Mouse (Mus musculus) adrenal gland, postnatal 25 days (tissue): ENCODE results near the gene Nkiras2. TPM values are rescaled to one million over a fixed set of nuclear protein-coding genes. Genes with fewer than 3 reads are reported as not detected.
"Not testable (repeated sequence)": the region's sequence is repeated elsewhere in the genome, so short reads cannot be mapped to it uniquely, and the experiment has no call there.

Experiments used
- DNase-seq: peaks from one replicate; pipeline ENCODE4 v3.0.0; 2021; ENCODE audit warnings: mixed read lengths
- total RNA-seq: library from RNA; stranded (reverse); gene quantifications from 2 replicates; pipeline ENCODE4 v1.2.3, GENCODE M21; 2021

The Nkiras2 gene
- total RNA-seq, 1 experiment from 2014 or later, result 46.8 TPM

DNA sequence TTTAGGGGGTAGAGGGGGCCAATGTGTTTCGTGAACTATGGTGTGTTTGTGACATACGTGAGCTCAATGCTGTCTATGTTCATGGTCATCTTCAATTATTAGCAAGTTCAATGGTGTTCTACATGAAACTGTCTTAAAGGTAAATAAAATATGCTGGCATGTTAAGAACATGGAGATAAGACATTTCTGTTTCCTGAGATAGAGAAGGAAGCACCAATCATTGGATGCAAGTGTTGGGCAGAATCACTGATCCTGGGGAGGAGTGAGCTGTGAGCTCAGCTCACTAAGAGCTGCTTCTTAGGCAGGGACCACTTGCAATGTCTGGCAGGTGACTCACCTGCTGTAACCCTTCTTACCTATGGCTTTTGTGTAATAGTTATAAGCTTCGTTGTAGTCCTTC lies 17.7 kb upstream of the Nkiras2 start:
- DNase-seq, result no peak

DNA sequence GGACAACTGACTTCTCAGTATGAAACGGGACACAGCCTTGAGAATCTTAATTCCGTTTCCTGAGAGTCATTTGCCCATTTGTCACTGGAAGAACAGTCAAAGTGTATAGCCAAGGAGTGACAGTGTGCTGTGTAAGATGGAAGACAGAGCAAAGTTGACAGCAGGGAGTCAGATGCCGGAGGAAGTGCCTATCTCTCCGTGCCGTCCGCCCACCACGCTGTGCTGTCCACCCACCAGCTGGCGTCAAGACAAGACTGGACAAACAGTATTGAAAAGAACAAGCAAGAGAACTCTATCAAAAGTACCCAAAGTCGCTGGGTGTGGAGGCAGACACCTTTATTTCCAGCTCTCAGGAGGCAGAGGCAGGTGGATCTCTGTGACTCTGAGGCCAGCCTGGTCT lies 15.9 kb upstream of the Nkiras2 start:
- DNase-seq, result no peak

DNA sequence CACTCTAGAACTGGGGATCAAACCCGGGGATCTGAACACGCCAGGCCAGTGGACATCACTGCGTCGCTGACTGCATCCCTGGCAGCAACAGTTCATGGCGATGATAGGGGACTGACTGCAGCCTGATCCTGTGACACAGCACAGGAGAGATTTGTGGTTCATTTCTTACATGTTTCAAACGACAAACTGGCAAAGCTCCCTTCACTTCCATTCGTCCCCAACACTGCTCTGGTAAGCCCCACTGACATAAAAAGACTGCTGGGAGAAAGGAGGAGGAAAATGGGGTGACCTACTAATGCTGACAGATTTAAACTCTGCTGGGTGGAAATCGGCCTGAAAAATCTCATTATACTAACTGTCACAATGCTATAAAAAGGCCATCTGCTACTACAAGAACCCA lies 15.2 kb upstream of the Nkiras2 start:
- DNase-seq, result no peak

GRCm38 (mm10) chr11:100604321-100605005 lies 14.6 kb upstream of the Nkiras2 start:
- DNase-seq, result no peak

DNA sequence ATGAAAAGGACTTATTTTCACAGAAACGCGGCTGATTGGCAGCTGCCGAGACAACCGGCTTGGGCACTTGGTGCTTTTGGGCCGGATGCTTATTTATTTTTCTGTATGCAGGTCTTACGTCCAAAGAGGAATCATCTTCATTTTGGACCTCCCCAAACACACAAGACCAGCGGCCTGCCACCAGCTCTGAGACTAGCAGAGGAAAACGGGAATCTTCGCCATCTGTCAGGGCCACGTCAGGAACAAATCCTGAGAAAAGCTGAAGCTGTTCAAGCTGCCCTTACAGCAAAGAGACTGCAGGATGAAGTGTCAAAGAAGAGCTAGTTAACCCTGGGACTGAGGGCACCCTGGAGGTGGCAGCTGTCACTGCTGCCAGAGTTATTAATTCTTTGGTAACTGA lies 13.6 kb upstream of the Nkiras2 start:
- no peak for DNase-seq

- no peak for DNase-seq
Measured at GRCm38 (mm10) chr11:100607121-100607520, 11.9 kb upstream of the Nkiras2 start.

DNA sequence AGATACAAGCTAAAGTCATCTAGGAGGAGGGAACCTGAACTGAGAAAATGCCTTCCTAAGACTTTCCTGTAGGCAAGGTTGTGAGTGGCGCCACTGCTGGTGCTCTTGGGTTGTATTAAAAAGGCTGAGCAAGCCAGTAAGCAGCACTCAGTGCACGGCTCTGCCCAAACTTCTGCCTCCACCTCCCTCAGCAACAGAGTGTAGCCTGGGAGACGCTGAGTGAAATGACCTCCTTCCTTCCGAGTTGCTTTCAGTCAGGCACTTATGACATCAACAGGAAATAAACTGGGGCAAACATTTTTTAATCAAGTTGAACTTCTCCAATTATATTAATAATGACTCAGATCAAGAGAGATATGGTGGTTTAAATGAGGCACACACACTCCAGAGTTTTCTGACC lies 10.2 kb upstream of the Nkiras2 start:
- no peak for DNase-seq

GRCm38 (mm10) chr11:100609355-100609996 lies 9.6 kb upstream of the Nkiras2 start:
- DNase-seq, result no peak

GRCm38 (mm10) chr11:100609997-100610680 lies 8.9 kb upstream of the Nkiras2 start:
- no peak for DNase-seq

- DNase-seq, result no peak
Measured at GRCm38 (mm10) chr11:100611627-100612026, 7.4 kb upstream of the Nkiras2 start.

DNA sequence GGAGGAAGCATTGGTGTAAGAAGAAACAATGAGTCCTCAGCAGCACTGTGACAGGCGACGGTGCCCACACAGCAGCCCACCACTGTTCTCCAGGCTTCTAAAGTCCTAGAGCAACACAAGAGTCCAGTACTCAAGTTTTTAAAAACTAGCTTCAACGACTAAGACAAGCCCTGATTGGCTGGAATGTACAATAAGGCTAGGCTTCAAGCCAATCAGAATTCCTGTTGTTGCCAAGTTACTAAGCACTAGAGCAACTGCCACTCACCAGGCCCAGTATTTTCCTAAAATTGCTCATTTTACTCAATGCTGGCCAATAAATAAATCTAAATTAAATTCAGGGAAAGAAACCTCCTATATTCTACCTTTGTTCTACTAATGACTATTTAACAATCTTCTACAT lies 5.8 kb upstream of the Nkiras2 start:
- no peak for DNase-seq

GRCm38 (mm10) chr11:100616332-100616731 lies 2.7 kb upstream of the Nkiras2 start:
- no peak for DNase-seq

DNA sequence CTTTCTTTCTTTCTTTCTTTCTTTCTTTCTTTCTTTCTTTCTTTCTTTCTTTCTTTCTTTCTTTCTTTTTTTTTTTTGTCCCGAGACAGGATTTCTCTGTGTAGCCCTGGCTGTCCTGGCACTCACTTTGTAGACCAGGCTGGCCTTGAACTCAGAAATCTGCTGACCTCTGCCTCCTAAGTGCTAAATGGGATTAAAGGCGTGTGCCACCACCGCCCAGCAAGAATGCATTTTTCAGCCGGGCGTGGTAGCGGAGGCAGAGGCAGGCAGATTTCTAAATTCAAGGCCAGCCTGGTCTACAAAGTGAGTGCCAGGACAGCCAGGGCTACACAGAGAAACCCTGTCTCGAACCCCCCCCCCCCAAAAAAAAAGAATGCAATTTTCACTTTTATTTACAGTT lies 2.2 kb upstream of the Nkiras2 start:
- not testable (repeated sequence) for DNase-seq

DNA sequence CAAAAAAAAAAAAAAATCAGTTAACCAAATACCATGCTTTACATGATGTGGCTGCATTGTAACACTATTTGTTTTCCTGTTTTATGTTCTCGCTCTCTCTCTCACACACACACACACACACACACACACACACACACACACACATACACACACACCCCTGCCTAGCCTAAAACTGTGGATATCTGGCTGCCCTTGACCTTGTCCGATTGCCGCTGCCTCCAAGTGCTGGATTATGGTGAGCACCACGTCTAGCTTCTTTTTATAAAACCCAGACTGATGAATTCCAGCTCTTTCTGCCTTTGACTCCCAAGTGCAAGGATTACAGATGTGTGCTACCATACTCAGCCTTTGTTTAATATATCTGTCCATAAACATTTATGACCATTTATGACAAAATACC lies 1.6 kb upstream of the Nkiras2 start:
- no peak for DNase-seq

DNA sequence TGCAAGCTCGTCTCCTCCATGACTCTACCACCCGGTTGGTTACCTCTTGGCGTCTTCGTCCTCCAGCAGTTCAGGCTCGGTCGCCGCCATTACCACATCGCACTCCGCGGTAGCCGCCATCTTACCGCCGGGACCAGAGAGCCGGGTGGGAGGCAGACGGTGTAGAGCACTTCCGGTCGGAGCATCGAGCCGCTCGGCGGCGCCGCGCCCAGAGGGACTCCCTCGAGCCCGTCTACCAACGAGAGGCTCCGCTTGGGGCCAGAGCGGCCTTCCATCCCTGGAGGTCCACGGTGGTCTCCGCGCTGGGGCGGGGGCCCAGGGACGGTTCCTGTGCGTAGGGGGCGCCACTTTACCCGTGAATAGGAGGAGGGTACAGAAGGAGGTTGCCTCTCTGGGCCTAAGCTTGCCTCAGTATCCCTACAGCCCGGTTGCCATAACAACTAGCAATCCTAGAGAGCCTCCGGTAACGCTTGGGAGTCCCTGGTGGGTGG lies 486 bp downstream of the Nkiras2 start:
- DNase-seq, result peak; percentile 92

GRCm38 (mm10) chr11:100619982-100620381 lies 938 bp downstream of the Nkiras2 start, which contains the start of gene Dnajc7:
TSS of gene Dnajc7 (minus strand) at chr11:100620168.
- DNase-seq, result no peak

- peak; percentile 96 for DNase-seq
Measured at GRCm38 (mm10) chr11:100622714-100623113, 3.7 kb downstream of the Nkiras2 start.

GRCm38 (mm10) chr11:100623867-100624266 lies 4.8 kb downstream of the Nkiras2 start:
- DNase-seq, result peak; percentile 55

DNA sequence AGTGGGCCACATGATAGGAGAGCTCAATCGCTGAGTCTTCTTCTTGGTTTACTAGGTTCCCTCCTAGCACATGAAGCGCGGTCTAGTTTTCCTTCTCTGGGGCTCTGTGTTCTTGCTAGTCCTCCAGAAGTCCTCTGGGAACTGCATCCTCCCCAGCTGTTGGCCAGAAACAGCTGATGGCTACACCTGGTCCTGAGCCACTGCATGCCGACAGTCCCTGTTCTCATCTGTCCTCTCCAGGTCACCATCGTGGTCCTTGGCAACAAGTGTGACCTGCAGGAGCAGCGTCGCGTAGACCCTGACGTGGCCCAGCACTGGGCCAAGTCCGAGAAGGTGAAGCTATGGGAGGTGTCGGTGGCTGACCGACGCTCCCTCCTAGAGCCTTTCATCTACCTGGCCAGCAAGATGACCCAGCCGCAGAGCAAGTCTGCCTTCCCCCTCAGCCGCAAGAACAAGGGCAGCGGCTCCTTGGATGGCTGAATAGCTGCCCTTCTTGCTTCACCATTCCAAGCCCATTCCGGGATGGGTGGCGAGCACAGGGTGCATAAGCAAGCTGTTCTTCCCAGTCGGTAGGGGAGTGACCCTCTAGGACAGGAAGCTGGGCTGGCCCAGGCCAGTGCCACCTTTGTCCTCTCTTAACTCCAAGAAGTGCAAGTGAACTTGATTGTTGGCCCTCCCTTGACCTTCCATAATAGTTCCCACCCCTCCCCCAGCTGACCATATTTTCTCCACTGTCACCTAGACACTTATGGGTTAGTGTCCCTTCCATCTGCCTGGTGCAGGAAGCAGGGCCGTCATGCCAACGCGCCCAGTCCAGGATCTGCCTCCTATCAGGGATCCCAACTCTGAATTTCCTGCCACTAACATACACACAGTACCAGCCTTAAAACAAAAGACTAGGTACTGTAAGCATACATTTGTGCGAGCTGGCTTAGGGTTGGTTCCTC lies 7.0 kb downstream of the Nkiras2 start:
- DNase-seq, result no peak

- DNase-seq, result peak; percentile 81
Measured at GRCm38 (mm10) chr11:100626701-100627195, 7.7 kb downstream of the Nkiras2 start.

DNA sequence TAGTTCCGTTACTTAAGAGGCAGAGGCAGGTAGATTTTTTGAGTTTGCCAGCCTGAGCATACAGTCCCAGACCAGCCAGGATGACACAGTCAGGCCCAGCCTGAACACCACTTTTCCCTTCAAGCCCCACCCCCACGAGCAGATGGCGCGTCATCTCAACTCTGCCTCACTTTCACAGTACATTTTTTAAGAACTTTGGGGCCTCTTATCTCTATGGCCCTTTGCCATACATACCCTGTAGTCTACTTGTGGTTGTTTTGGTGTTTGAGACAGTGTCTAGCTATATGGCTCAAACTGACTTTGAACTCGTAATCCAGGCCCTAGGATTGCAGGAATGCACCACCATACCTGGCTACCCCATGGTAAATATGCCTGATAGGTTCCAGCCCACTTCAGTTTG lies 9.0 kb downstream of the Nkiras2 start:
- DNase-seq, result no peak

DNA sequence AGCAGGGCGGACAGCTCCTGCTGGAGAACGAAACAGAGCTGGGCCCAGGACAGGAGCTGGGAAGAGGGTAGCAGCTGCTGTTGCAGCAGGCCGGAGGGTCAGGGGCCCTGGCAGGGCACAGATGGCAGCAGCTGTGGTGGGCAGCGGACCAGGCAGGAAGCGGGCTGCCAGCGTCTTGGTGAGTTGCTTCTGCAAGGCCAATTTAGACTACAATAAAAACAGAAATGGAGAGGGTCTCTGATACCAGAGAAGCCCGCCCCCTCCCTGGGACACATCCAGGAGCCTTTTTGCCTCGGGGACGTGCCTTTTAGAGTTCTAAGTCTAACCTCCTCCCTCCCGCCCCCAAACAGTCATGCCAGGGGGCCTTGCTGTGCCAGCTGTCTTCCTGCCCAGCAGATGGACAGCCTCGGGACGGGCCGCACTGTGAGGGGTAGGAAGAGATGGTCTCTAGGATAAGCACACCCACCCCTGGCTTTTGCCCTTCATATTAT lies 9.9 kb downstream of the Nkiras2 start:
- no peak for DNase-seq
